Mouse (Mus musculus): ENCODE results near the gene AU022252.

The AU022252 gene

GRCm38 (mm10) chr4:119178331-119178730, 54.2 kb downstream of the AU022252 start:
- TF ChIP-seq GATA4 (IDR thresholded peaks at IDR 0.05; ENCODE audit: insufficient replicate concordance, low read length) = no peak

- no peak for TF ChIP-seq GATA4 (IDR thresholded peaks at IDR 0.05; ENCODE audit: insufficient replicate concordance, low read length)
These were observed 54.8 kb downstream of the AU022252 start for GRCm38 (mm10) chr4:119177702-119178101.

GRCm38 (mm10) chr4:119173851-119174453, 58.6 kb downstream of the AU022252 start, which contains the start of gene Zfp691:
Gene Zfp691 (minus strand): TSS chr4:119174195.
- no peak for TF ChIP-seq GATA4 (IDR thresholded peaks at IDR 0.05; ENCODE audit: insufficient replicate concordance, low read length)

GRCm38 (mm10) chr4:119172919-119173650, 59.4 kb downstream of the AU022252 start:
- no peak for TF ChIP-seq GATA4 (IDR thresholded peaks at IDR 0.05; ENCODE audit: insufficient replicate concordance, low read length)

- no peak for TF ChIP-seq GATA4 (IDR thresholded peaks at IDR 0.05; ENCODE audit: insufficient replicate concordance, low read length)
These were observed 64.8 kb downstream of the AU022252 start for GRCm38 (mm10) chr4:119167663-119168062.

GRCm38 (mm10) chr4:119167068-119167467, 65.4 kb downstream of the AU022252 start:
- no peak for TF ChIP-seq GATA4 (IDR thresholded peaks at IDR 0.05; ENCODE audit: insufficient replicate concordance, low read length)

GRCm38 (mm10) chr4:119165916-119166315, 66.6 kb downstream of the AU022252 start:
- TF ChIP-seq GATA4 (IDR thresholded peaks at IDR 0.05; ENCODE audit: insufficient replicate concordance, low read length) = no peak

GRCm38 (mm10) chr4:119162990-119163389, 69.5 kb downstream of the AU022252 start:
- TF ChIP-seq GATA4 (IDR thresholded peaks at IDR 0.05; ENCODE audit: insufficient replicate concordance, low read length) = no peak

- TF ChIP-seq GATA4 (IDR thresholded peaks at IDR 0.05; ENCODE audit: insufficient replicate concordance, low read length) = no peak
These were observed 71.2 kb downstream of the AU022252 start for GRCm38 (mm10) chr4:119161358-119161757.

- TF ChIP-seq GATA4 (IDR thresholded peaks at IDR 0.05; ENCODE audit: insufficient replicate concordance, low read length) = no peak
These were observed 74.6 kb downstream of the AU022252 start for GRCm38 (mm10) chr4:119157891-119158290.

- TF ChIP-seq GATA4 (IDR thresholded peaks at IDR 0.05; ENCODE audit: insufficient replicate concordance, low read length) = no peak
These were observed 75.3 kb downstream of the AU022252 start for GRCm38 (mm10) chr4:119157186-119157585.
